Mouse (Mus musculus) heart, postnatal 0 days (tissue): ENCODE results near the gene Bbip1. TPM values are rescaled to one million over a fixed set of nuclear protein-coding genes. Genes with fewer than 3 reads are reported as not detected.

Experiments used
- ATAC-seq: fragments of 200-750 bp; cut with Nextera tagmentation; 2 replicates; pipeline ENCODE4 v1.8.0; 2017; ENCODE audit warnings: low read depth, moderate number of reproducible peaks, moderate library complexity; ENCODE audit not compliant: insufficient read depth
- DNase-seq: peaks from one replicate; pipeline ENCODE4 v3.0.0-alpha.2; 2016; ENCODE audit warnings: low spot score
- H3K27ac ChIP-seq: fragments of 300-500 bp; sonication (generic); 2 replicates; pipeline ENCODE4 v1.5.1; 2014; ENCODE audit warnings: low read depth, mild to moderate bottlenecking
- H3K27me3 ChIP-seq: fragments of 300-500 bp; sonication (generic); 2 replicates; pipeline ENCODE4 v1.6.1; 2014; ENCODE audit warnings: low read length, mixed read lengths; ENCODE audit not compliant: control insufficient read depth, insufficient read depth
- H3K36me3 ChIP-seq: fragments of 300-500 bp; sonication (generic); replicated peaks from 2 replicates; pipeline ENCODE4 v1.6.1; 2014; ENCODE audit warnings: low read length, mixed read lengths; ENCODE audit not compliant: control insufficient read depth, insufficient read depth
- H3K4me1 ChIP-seq: fragments of 300-500 bp; sonication (generic); 2 replicates; pipeline ENCODE4 v1.6.1; 2014; ENCODE audit warnings: antibody characterized with exemption; ENCODE audit not compliant: control insufficient read depth, insufficient read depth
- H3K4me2 ChIP-seq: fragments of 300-500 bp; sonication (generic); 2 replicates; pipeline ENCODE4 v1.6.1; 2014; ENCODE audit warnings: low read depth, mild to moderate bottlenecking, low read length, moderate library complexity
- H3K4me3 ChIP-seq: fragments of 300-500 bp; sonication (generic); 2 replicates; pipeline ENCODE4 v1.5.1; 2014; ENCODE audit warnings: low read depth, low read length
- H3K9ac ChIP-seq: fragments of 300-500 bp; sonication (generic); replicated peaks from 2 replicates; pipeline ENCODE4 v1.6.1; 2014; ENCODE audit warnings: low read depth, low read length, mixed read lengths
- H3K9me3 ChIP-seq: fragments of 300-500 bp; sonication (generic); replicated peaks from 2 replicates; pipeline ENCODE4 v1.6.1; 2016; ENCODE audit warnings: low read length; ENCODE audit not compliant: control insufficient read depth
- CTCF ChIP-seq: IDR thresholded peaks from 2 replicates; pipeline ENCODE4 v1.5.1; 2016; ENCODE audit warnings: antibody characterized with exemption, control low read depth, low read depth
- EP300 ChIP-seq: IDR thresholded peaks from 2 replicates; pipeline ENCODE4 v1.6.1; 2016; ENCODE audit warnings: antibody characterized with exemption, low read depth
- WGBS: fragments of 180-500 bp; shearing (Covaris S2); extraction: QIAGEN DNeasy Blood & Tissue Kit; methylation state at CpG from one replicate; pipeline ENCODE4 v1.1.7; 2014; 5-methylcytosine and 5-hydroxymethylcytosine counted together
- polyA plus RNA-seq: library from polyadenylated mRNA; unstranded; fragments of >200 nt; fragmentation: Nextera tagmentation; extraction: Ambion mirVana; gene quantifications from 2 replicates; pipeline ENCODE4 v1.2.1, GENCODE M21; 2015
- total RNA-seq: library from RNA; depleted of rRNA; stranded (reverse); fragments of >200 nt; gene quantifications from 2 replicates; pipeline ENCODE4 v1.2.3, GENCODE M21; 2014; ENCODE audit warnings: low replicate concordance

Bbip1 gene
- total and polyA plus RNA-seq, 2 experiments from 2014 or later, result 32.1 to 74.2 TPM

DNA sequence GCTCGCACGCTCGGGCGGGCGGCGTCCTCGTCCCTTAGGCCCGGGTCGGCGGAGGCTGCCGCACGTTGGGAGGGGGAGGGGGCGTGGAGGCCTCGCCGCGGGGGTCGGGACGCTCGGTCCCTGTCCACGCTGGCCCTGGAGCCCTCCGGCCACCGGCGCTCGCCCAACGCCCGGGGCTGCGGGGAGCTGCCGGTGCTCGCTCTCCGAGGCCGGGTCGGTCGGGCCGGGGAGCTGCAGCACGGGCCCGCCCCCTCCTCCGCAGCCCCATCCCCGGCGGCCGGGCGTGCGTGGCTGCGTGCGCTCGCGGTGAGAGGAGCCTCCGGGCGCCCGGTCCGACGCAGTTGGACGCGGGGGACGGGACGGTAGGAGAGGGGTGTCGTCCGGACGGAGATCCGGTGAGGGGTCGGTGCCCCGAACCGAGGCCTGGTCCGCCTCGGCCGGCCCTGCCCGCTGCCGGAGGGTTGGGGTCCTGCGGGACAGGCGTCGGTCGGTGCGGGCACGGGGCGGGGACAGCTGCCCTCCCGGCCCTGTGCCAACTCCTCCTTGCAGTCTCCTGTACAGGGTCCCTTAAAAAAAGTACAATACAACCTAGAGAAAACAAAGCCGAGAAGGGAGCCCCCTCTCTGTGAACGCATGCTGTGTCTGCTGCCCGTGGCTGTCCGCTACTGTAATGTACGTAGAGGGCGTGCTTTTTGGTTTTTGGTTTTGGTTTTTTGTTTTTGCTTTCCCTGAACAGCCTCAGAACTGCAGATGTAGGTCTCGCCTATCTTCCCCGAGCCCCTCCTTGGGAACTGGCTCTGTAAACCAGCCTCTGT, 40.7 kb downstream of the Bbip1 start:
- TF ChIP-seq CTCF (peak; percentile 41), EP300 (no peak)
- H3K4me1 ChIP-seq, result peaks cover 25% of the 10 kb centered on the region
- peak overlapping the region; percentile 92 for H3K27ac ChIP-seq
- peak; percentile 53 for ATAC-seq
- peak overlapping the region; percentile 99 for H3K4me3 ChIP-seq
- H3K27me3 ChIP-seq, result no peaks in the 10 kb centered on the region
- no peaks in the 10 kb centered on the region for H3K9me3 ChIP-seq
- H3K4me2 ChIP-seq, result peak overlapping the region; percentile 94
- under 1% methylated on average over 64 of the region's 83 CpGs for WGBS
- no peaks in the 10 kb centered on the region for H3K36me3 ChIP-seq
- DNase-seq, result peak; percentile 46
- peak overlapping the region; percentile 94 for H3K9ac ChIP-seq

DNA sequence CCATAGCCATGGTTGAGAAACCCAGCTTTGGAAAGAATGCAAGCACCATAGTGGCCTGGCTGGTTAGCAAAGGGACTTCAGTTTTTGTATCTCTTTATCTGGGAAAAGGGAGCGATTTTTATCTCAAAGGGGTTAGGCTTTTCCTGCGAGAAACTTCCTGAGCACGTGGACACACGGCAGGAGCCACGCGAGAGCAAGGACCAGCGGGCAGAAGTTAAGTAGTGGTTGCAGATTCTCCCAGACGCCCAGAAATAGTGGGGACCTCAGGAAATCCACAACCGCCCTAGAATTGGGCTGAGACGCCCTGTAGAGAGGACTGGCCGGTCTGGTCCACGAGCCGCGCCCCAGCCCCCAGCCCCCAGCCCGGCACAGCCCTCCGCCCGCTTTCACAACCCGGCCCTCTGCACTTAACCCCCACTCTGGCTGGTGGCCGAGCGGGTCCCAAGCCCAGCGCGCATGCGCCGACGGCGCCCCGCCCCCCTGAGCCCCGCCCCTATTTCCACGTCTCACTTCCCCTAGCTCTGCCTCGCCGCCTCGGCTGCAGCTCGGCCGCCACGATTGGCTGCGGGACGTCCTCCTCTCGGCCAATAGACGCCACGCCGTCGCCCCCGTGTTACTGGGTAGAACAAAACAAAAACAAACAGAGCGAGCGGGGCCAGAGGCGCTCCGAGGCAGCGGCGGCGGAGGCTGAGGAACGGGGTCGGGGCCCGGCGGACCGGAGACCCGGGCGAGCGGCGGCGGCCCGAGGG, 41.5 kb downstream of the Bbip1 start:
- Histone ChIP-seq H3K4me1 (peaks cover 31% of the 10 kb centered on the region), H3K4me2 (peak overlapping the region; percentile 94), H3K27ac (peak overlapping the region; percentile 94), H3K36me3 (no peaks in the 10 kb centered on the region), H3K9me3 (no peaks in the 10 kb centered on the region), H3K27me3 (no peaks in the 10 kb centered on the region), H3K4me3 (peak overlapping the region; percentile 99), H3K9ac (peak overlapping the region; percentile 94)
- TF ChIP-seq EP300, result 0 out of 2 replicates have a peak, but pooled peaks have one; percentile 54
- TF ChIP-seq CTCF, result no peak
- under 1% methylated on average over 60 of the region's 61 CpGs for WGBS
- DNase-seq (peak; percentile 96), ATAC-seq (peak; percentile 98)

DNA sequence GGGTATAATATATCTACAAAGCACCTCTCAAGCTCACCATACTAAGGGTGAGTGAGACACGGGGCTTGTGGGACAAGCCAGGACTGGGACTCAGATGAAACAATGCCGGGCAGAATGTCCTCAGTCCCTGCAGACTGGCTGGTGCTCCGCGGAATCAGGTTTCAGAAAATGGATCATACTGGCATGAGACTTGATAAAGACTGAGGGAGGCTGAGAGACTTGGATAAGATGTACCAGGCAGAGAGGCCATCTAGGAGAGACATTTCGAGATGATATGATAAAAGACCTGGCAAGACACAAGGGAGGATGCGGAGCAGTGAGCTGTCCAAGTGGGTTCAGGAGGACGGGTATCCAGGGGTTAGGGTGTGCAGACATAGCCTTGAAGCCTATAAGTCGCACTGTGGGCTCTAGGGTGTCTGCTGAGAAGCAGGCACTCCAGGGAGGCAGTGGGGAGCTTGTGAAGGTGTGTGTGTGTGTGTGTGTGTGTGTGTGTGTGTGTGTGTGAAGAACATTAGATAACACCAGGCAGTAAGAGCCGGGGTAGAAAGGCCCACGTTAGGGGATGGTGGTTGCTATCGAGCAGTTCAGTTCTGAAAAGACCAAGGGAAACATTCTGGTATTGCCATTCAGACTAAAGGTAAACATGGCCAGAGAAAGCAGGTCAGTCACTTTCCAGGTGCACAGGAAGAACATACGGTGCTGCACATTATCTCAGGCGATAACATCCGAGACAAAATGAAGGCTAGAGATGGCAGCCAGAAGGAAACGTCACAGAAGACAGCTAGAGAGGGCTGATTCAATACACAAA, 42.3 kb downstream of the Bbip1 start:
- H3K4me2 ChIP-seq, result peak overlapping the region; percentile 94
- H3K27ac ChIP-seq, result peak overlapping the region; percentile 94
- peak; percentile 1; the same call in 1 of the 2 replicates for ATAC-seq
- H3K9ac ChIP-seq, result peak overlapping the region; percentile 94
- no peaks in the 10 kb centered on the region for H3K36me3 ChIP-seq
- H3K4me3 ChIP-seq, result peak overlapping the region; percentile 99
- H3K4me1 ChIP-seq, result peaks cover 33% of the 10 kb centered on the region
- no peak for DNase-seq
- no peak for TF ChIP-seq EP300
- no peak for TF ChIP-seq CTCF
- no peaks in the 10 kb centered on the region for H3K9me3 ChIP-seq
- WGBS, result 33% methylated on average over 15 of the region's 15 CpGs
- H3K27me3 ChIP-seq, result no peaks in the 10 kb centered on the region

DNA sequence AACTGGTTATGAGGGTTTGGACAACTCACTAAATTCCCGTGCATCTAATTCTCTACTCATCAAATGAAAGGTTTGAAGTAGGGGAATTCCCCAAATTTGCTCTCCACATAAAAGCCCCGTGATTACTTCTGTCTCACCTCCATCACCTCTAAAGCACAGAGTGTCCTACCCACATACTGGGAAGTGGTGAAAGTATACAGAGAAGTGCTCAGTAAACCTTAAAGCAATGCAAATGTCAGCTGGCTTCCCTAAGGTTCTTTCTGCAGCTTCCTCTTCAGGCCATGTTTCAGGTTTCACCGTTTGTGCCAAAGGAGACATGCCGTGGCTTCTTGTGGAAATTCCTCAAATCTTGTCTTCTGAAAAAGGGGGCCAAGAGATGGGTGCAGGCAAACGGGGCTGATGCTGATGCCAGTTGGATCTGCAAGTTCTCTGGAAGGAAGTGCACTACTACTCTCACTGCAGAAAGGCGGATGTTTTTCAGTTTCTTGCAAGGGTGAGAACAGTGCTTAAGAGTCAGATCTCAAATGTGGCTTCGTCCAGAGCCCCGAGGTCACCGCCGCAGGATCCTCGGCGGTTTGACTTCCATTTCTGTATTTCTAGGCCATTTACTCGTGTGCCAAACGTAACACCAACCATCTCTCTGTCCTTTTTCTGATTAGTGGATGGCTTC, 44.4 kb downstream of the Bbip1 start:
- DNase-seq, result no peak
- 75% methylated on average over 14 of the region's 14 CpGs for WGBS
- no peaks in the 10 kb centered on the region for H3K27me3 ChIP-seq

More for the DNA sequence above, 44.4 kb downstream of the Bbip1 start:
- TF ChIP-seq CTCF (no peak), EP300 (no peak)
- Histone ChIP-seq H3K4me2 (no peak overlapping the region), H3K36me3 (no peaks in the 10 kb centered on the region), H3K27ac (no peak overlapping the region), H3K9me3 (no peaks in the 10 kb centered on the region), H3K9ac (no peak overlapping the region), H3K4me3 (no peak overlapping the region), H3K4me1 (peaks cover 29% of the 10 kb centered on the region)
- ATAC-seq, result no peak
